Mouse (Mus musculus) G1E (cell line): ENCODE results near the gene Plekho1. TPM values are rescaled to one million over a fixed set of nuclear protein-coding genes. Genes with fewer than 3 reads are reported as not detected.

ENCODE experiments used
- ATAC-seq: 2 replicates; pipeline ENCODE4 v1.8.0; 2016; ENCODE audit warnings: mild to moderate bottlenecking; ENCODE audit not compliant: insufficient number of reproducible peaks, poor library complexity, low FRiP score, severe bottlenecking; ENCODE audit errors: extremely low read depth
- DNase-seq: peaks from one replicate; pipeline ENCODE4 v3.0.0; 2012; ENCODE audit warnings: low spot score
- H3K27me3 ChIP-seq: 2 replicates; pipeline ENCODE4 v1.6.1; 2012; ENCODE audit warnings: mild to moderate bottlenecking, low read length, inconsistent platforms; ENCODE audit not compliant: insufficient read depth
- H3K36me3 ChIP-seq: replicated peaks from 2 replicates; pipeline ENCODE3; 2012; ENCODE audit warnings: mild to moderate bottlenecking, inconsistent platforms
- H3K4me1 ChIP-seq: 2 replicates; pipeline ENCODE4 v1.6.1; 2012; ENCODE audit warnings: low read depth, low read length, inconsistent platforms, mixed read lengths; ENCODE audit not compliant: insufficient read depth
- H3K4me3 ChIP-seq: 2 replicates; pipeline ENCODE4 v1.5.1; 2012; ENCODE audit warnings: low read depth, mild to moderate bottlenecking, inconsistent platforms, low read length, moderate library complexity, mixed read lengths
- H3K9me3 ChIP-seq: replicated peaks from 2 replicates; pipeline ENCODE4 v1.6.1; 2012; ENCODE audit warnings: inconsistent platforms
- CTCF ChIP-seq: IDR thresholded peaks from 2 replicates; pipeline ENCODE4 v1.5.1; 2012; ENCODE audit warnings: low read depth, low read length, inconsistent platforms, mixed read lengths
- GATA1 ChIP-seq: IDR thresholded peaks from 2 replicates; pipeline ENCODE4 v1.6.1; 2012; ENCODE audit warnings: borderline replicate concordance, low read length, inconsistent platforms, mixed read lengths
- GATA2 ChIP-seq: IDR thresholded peaks from 2 replicates; pipeline ENCODE4 v1.6.1; 2012; ENCODE audit warnings: low read depth, low read length, inconsistent platforms, borderline replicate concordance
- POLR2AphosphoS5 ChIP-seq: IDR thresholded peaks from 2 replicates; pipeline ENCODE4 v1.6.1; 2012; ENCODE audit warnings: low read depth, low read length, inconsistent platforms; ENCODE audit not compliant: insufficient replicate concordance
- TAL1 ChIP-seq: conservative IDR thresholded peaks from 2 replicates; pipeline ENCODE4 v1.6.1; 2012; ENCODE audit warnings: low read depth, low read length, inconsistent platforms, mixed read lengths
- polyA plus RNA-seq: library from polyadenylated mRNA; stranded (reverse); fragments of >175 nt; gene quantifications from 2 replicates; pipeline ENCODE4 v1.2.3, GENCODE M21; 2012
- total RNA-seq, 2 experiments: library from RNA; stranded (forward) in 1 of 2; stranded (reverse) in 1 of 2; fragments of 200-1000 nt in 1 of 2; fragments of >200 nt in 1 of 2; fragmentation: Nextera tagmentation in 1 of 2; gene quantifications; 2 replicates each; pipeline ENCODE4 v1.2.3; 2014 to 2017

Plekho1 gene
- total and polyA plus RNA-seq, 3 experiments: 5.7 to 10.9 (median 9.7) TPM

- no peak for TF ChIP-seq TAL1
- no peak for TF ChIP-seq CTCF
- no peak for TF ChIP-seq POLR2AphosphoS5
- TF ChIP-seq GATA1: no peak
- TF ChIP-seq GATA2: no peak
- peaks cover 39% of the 10 kb centered on the region for H3K27me3 ChIP-seq
- ATAC-seq: no peak
- H3K9me3 ChIP-seq: no peaks in the 10 kb centered on the region
- H3K4me3 ChIP-seq: no peak overlapping the region
- peaks cover 12% of the 10 kb centered on the region for H3K36me3 ChIP-seq
- no peak for DNase-seq
- peaks cover 54% of the 10 kb centered on the region for H3K4me1 ChIP-seq
These were observed 1.4 kb downstream of the Plekho1 start for GRCm38 (mm10) chr3:95994381-95994846.

GRCm38 (mm10) chr3:95993881-95994280 lies 1.9 kb downstream of the Plekho1 start:
- TF ChIP-seq POLR2AphosphoS5 (no peak), TAL1 (no peak)
- ATAC-seq (no peak), DNase-seq (no peak)
- Histone ChIP-seq H3K36me3 (peaks cover 18% of the 10 kb centered on the region), H3K9me3 (no peaks in the 10 kb centered on the region), H3K4me3 (no peak overlapping the region), H3K27me3 (peaks cover 39% of the 10 kb centered on the region), H3K4me1 (peaks cover 48% of the 10 kb centered on the region)

- H3K27me3 ChIP-seq: peaks cover 39% of the 10 kb centered on the region
- no peak for ATAC-seq
- H3K36me3 ChIP-seq: peaks cover 18% of the 10 kb centered on the region
These were observed 2.7 kb downstream of the Plekho1 start for GRCm38 (mm10) chr3:95992990-95993603.

GRCm38 (mm10) chr3:95990413-95990941 lies 5.3 kb downstream of the Plekho1 start:
- H3K36me3 ChIP-seq: peaks cover 18% of the 10 kb centered on the region
- TF ChIP-seq TAL1 (no peak), GATA2 (no peak), CTCF (no peak), POLR2AphosphoS5 (no peak), GATA1 (no peak)
- H3K4me3 ChIP-seq: no peak overlapping the region
- ATAC-seq (no peak), DNase-seq (no peak)
- no peaks in the 10 kb centered on the region for H3K9me3 ChIP-seq
- peaks cover 46% of the 10 kb centered on the region for H3K27me3 ChIP-seq
- H3K4me1 ChIP-seq: peaks cover 47% of the 10 kb centered on the region

More at GRCm38 (mm10) chr3:95992990-95993603, 2.7 kb downstream of the Plekho1 start:
- no peaks in the 10 kb centered on the region for H3K9me3 ChIP-seq
- peaks cover 44% of the 10 kb centered on the region for H3K4me1 ChIP-seq
- DNase-seq: no peak
- no peak overlapping the region for H3K4me3 ChIP-seq
- TF ChIP-seq CTCF (no peak), GATA2 (no peak)

- ATAC-seq (no peak), DNase-seq (no peak)
- Histone ChIP-seq H3K36me3 (peaks cover 18% of the 10 kb centered on the region), H3K4me1 (peaks cover 37% of the 10 kb centered on the region), H3K4me3 (no peak overlapping the region), H3K9me3 (peaks cover 4% of the 10 kb centered on the region), H3K27me3 (peaks cover 45% of the 10 kb centered on the region)
- TF ChIP-seq POLR2AphosphoS5 (no peak), CTCF (no peak), GATA1 (no peak), GATA2 (no peak), TAL1 (no peak)
These were observed 6.8 kb downstream of the Plekho1 start for GRCm38 (mm10) chr3:95988969-95989368.

- Histone ChIP-seq H3K4me3 (no peak overlapping the region), H3K36me3 (peaks cover 18% of the 10 kb centered on the region), H3K27me3 (peaks cover 41% of the 10 kb centered on the region), H3K9me3 (peaks cover 5% of the 10 kb centered on the region), H3K4me1 (peaks cover 32% of the 10 kb centered on the region)
- no peak for TF ChIP-seq GATA2
- no peak for TF ChIP-seq POLR2AphosphoS5
- no peak for TF ChIP-seq GATA1
- TF ChIP-seq CTCF: no peak
- TF ChIP-seq TAL1: no peak
- DNase-seq (no peak), ATAC-seq (no peak)
These were observed 7.7 kb downstream of the Plekho1 start for GRCm38 (mm10) chr3:95988138-95988537.
